Mouse (Mus musculus): ENCODE measurements at regions not wholly inside any gene's neighbourhood (a gene's known extent, or its start where the extent isn't known, plus 50 kb on each side); places are given as distances from the start of the nearest gene placed in this dataset.
A peak's percentile ranks its signal among the peaks of the same experiment; 100 is the strongest.

- Histone ChIP-seq H3K4me1 (ENCODE audit: insufficient read depth, low read depth, low read length) (no peaks in the 10 kb centered on the region), H3K9ac (replicated peaks; ENCODE audit: low read depth) (no peak overlapping the region), H3K9me3 (ENCODE audit: low read length) (no peaks in the 10 kb centered on the region), H3K27me3 (replicated peaks; ENCODE audit: insufficient read depth, low read length) (no peaks in the 10 kb centered on the region), H3K4me3 (ENCODE audit: low read depth, low read length) (no peak overlapping the region), H3K4me2 (replicated peaks; ENCODE audit: low read depth, low read length) (no peak overlapping the region), H3K36me3 (ENCODE audit: insufficient read depth, low read length) (no peaks in the 10 kb centered on the region), H3K27ac (ENCODE audit: low read length) (no peak overlapping the region)
- TF ChIP-seq EP300 (IDR thresholded peaks at IDR 0.05) (no peak), CTCF (IDR thresholded peaks at IDR 0.05) (no peak)
- WGBS, result 77% methylated on average over 1 of the region's 1 CpGs
- DNase-seq (ENCODE audit: low spot score) (no peak), ATAC-seq (no peak)
These were observed 266.7 kb upstream of the Adcy2 start for GRCm38 (mm10) chr13:69266071-69266470.

- H3K4me3 ChIP-seq (ENCODE audit: low read depth, low read length), result no peak overlapping the region
- H3K27me3 ChIP-seq (replicated peaks; ENCODE audit: insufficient read depth, low read length), result no peaks in the 10 kb centered on the region
- WGBS, result 12% methylated on average over 3 of the region's 3 CpGs
- H3K4me1 ChIP-seq (ENCODE audit: insufficient read depth, low read depth, low read length), result no peaks in the 10 kb centered on the region
- H3K9ac ChIP-seq (replicated peaks; ENCODE audit: low read depth), result no peak overlapping the region
- H3K36me3 ChIP-seq (ENCODE audit: insufficient read depth, low read length), result no peaks in the 10 kb centered on the region
- H3K27ac ChIP-seq (ENCODE audit: low read length), result no peak overlapping the region
- DNase-seq (ENCODE audit: low spot score), result no peak
- no peak for ATAC-seq
- TF ChIP-seq CTCF (IDR thresholded peaks at IDR 0.05) (no peak), EP300 (IDR thresholded peaks at IDR 0.05) (no peak)
- H3K4me2 ChIP-seq (replicated peaks; ENCODE audit: low read depth, low read length), result no peak overlapping the region
- peaks cover 2% of the 10 kb centered on the region; the same call in 1 of the 2 replicates for H3K9me3 ChIP-seq (ENCODE audit: low read length)
These were observed 261.0 kb upstream of the Nsun2 start for GRCm38 (mm10) chr13:69272506-69272905.

- no peaks in the 10 kb centered on the region for H3K4me1 ChIP-seq (ENCODE audit: insufficient read depth, low read depth, low read length)
- 80% methylated on average over 8 of the region's 8 CpGs for WGBS
- no peaks in the 10 kb centered on the region for H3K27me3 ChIP-seq (replicated peaks; ENCODE audit: insufficient read depth, low read length)
- no peaks in the 10 kb centered on the region for H3K36me3 ChIP-seq (ENCODE audit: insufficient read depth, low read length)
- DNase-seq (ENCODE audit: low spot score) (no peak), ATAC-seq (no peak)
- TF ChIP-seq EP300 (IDR thresholded peaks at IDR 0.05) (no peak), CTCF (IDR thresholded peaks at IDR 0.05) (no peak)
- H3K27ac ChIP-seq (ENCODE audit: low read length), result no peak overlapping the region
- H3K4me2 ChIP-seq (replicated peaks; ENCODE audit: low read depth, low read length), result no peak overlapping the region
- H3K4me3 ChIP-seq (ENCODE audit: low read depth, low read length), result no peak overlapping the region
- no peak overlapping the region for H3K9ac ChIP-seq (replicated peaks; ENCODE audit: low read depth)
- H3K9me3 ChIP-seq (ENCODE audit: low read length), result peaks cover 2% of the 10 kb centered on the region; the same call in 1 of the 2 replicates
These were observed 253.9 kb upstream of the Nsun2 start for GRCm38 (mm10) chr13:69279647-69280046.

GRCm38 (mm10) chr13:69294483-69294882 is 239.1 kb upstream of the Nsun2 start:
- no peak overlapping the region for H3K9ac ChIP-seq (replicated peaks; ENCODE audit: low read depth)
- TF ChIP-seq CTCF (IDR thresholded peaks at IDR 0.05) (no peak), EP300 (IDR thresholded peaks at IDR 0.05) (no peak)
- DNase-seq (ENCODE audit: low spot score) (peak; percentile 45), ATAC-seq (no peak; the same call in 1 of the 2 replicates)
- no peaks in the 10 kb centered on the region for H3K27me3 ChIP-seq (replicated peaks; ENCODE audit: insufficient read depth, low read length)
- H3K4me2 ChIP-seq (replicated peaks; ENCODE audit: low read depth, low read length), result no peak overlapping the region
- H3K4me3 ChIP-seq (ENCODE audit: low read depth, low read length), result no peak overlapping the region
- no peak overlapping the region for H3K27ac ChIP-seq (ENCODE audit: low read length)
- WGBS, result 58% methylated on average over 1 of the region's 1 CpGs
- no peaks in the 10 kb centered on the region for H3K9me3 ChIP-seq (ENCODE audit: low read length)
- H3K4me1 ChIP-seq (ENCODE audit: insufficient read depth, low read depth, low read length), result no peaks in the 10 kb centered on the region
- H3K36me3 ChIP-seq (ENCODE audit: insufficient read depth, low read length), result no peaks in the 10 kb centered on the region

GRCm38 (mm10) chr13:69303316-69303715 is 230.2 kb upstream of the Nsun2 start:
- no peak overlapping the region for H3K9ac ChIP-seq (replicated peaks; ENCODE audit: low read depth)
- H3K4me1 ChIP-seq (ENCODE audit: insufficient read depth, low read depth, low read length), result no peaks in the 10 kb centered on the region
- no peaks in the 10 kb centered on the region for H3K36me3 ChIP-seq (ENCODE audit: insufficient read depth, low read length)
- no peaks in the 10 kb centered on the region for H3K27me3 ChIP-seq (replicated peaks; ENCODE audit: insufficient read depth, low read length)
- no peak for TF ChIP-seq CTCF (IDR thresholded peaks at IDR 0.05)
- TF ChIP-seq EP300 (IDR thresholded peaks at IDR 0.05), result no peak
- ATAC-seq (no peak), DNase-seq (ENCODE audit: low spot score) (no peak)
- H3K4me3 ChIP-seq (ENCODE audit: low read depth, low read length), result no peak overlapping the region
- 84% methylated on average over 2 of the region's 2 CpGs for WGBS
- H3K4me2 ChIP-seq (replicated peaks; ENCODE audit: low read depth, low read length), result no peak overlapping the region
- no peaks in the 10 kb centered on the region for H3K9me3 ChIP-seq (ENCODE audit: low read length)
- H3K27ac ChIP-seq (ENCODE audit: low read length), result no peak overlapping the region

DNA sequence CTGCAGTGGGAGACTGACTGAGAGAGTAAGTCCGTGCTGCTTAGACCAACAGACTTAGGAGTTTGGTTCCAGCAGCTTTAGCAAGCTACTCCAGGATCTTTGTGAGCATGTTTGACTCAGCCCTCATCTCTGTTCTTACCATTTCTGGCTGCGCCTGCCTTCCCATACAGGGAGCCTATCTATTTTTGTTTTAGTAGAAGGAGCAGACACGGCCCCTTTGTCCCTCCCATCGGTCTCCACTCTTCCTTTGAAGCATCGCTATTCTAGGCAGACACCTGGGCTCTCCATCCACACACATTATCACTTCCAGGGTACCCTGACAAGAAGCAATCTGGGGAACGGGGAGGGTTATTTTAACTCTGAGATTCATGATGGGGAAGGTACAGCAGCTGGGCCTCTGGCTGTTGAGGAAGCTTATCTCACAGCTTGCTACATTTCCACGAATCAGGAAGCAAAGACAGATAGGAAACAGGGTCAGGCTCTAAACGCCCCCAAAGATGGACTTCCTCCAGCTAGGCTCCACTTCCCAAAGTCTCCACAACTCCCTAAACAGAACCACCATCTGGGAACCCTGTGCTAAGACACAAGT is 203.0 kb upstream of the Nsun2 start:
- ATAC-seq (no peak), DNase-seq (ENCODE audit: low spot score) (no peak)
- H3K4me2 ChIP-seq (replicated peaks; ENCODE audit: low read depth, low read length), result no peak overlapping the region
- H3K4me3 ChIP-seq (ENCODE audit: low read depth, low read length), result no peak overlapping the region
- H3K4me1 ChIP-seq (ENCODE audit: insufficient read depth, low read depth, low read length), result no peaks in the 10 kb centered on the region
- WGBS, result 63% methylated on average over 8 of the region's 8 CpGs
- no peak overlapping the region for H3K27ac ChIP-seq (ENCODE audit: low read length)
- H3K9me3 ChIP-seq (ENCODE audit: low read length), result no peaks in the 10 kb centered on the region
- H3K9ac ChIP-seq (replicated peaks; ENCODE audit: low read depth), result no peak overlapping the region
- TF ChIP-seq EP300 (IDR thresholded peaks at IDR 0.05), result no peak
- no peaks in the 10 kb centered on the region for H3K36me3 ChIP-seq (ENCODE audit: insufficient read depth, low read length)
- no peaks in the 10 kb centered on the region; the same call in 1 of the 2 replicates for H3K27me3 ChIP-seq (replicated peaks; ENCODE audit: insufficient read depth, low read length)

Measured in lung, postnatal 0 days (tissue).